Mouse (Mus musculus) left cerebral cortex, postnatal 25 days (tissue): ENCODE data around the gene Nos2. TPM values are rescaled to one million over a fixed set of nuclear protein-coding genes. Genes with fewer than 3 reads are reported as not detected.
"Not testable (repeated sequence)": the region's sequence is repeated elsewhere in the genome, so short reads cannot be mapped to it uniquely, and the experiment has no call there.

Experiments used
- DNase-seq, 2 experiments: peaks; one replicate each; pipeline ENCODE4 v3.0.0; 2022; ENCODE audit warnings: low spot score in 2 of 2, mixed read lengths in 1 of 2
- intact Hi-C: fragments of 180-260 bp; cut with DNase I; formaldehyde crosslinking; loops from one replicate; pipeline ENCODE4 v1.15.1; 2025
- total RNA-seq, 2 experiments: library from RNA; stranded (reverse); gene quantifications; 2 replicates each; pipeline ENCODE4 v1.2.3; 2021

The Nos2 gene
- total RNA-seq, 2 experiments from 2014 or later, result 0.48 to 0.66 TPM

GRCm38 (mm10) chr11:78984483-78985177 lies 64.0 kb downstream of the Nos2 start, which contains the start of gene Lgals9:
Gene Lgals9, minus strand, starts transcription at chr11:78984946.
- intact Hi-C loops, result no loop called here
- peak in 1 of 2 experiments; percentile 57 for DNase-seq

GRCm38 (mm10) chr11:78985505-78985904 lies 64.9 kb downstream of the Nos2 start:
- DNase-seq, result no peak
- intact Hi-C loops, result no loop called here

GRCm38 (mm10) chr11:78986311-78987002 lies 65.9 kb downstream of the Nos2 start:
- DNase-seq, result no peak
- intact Hi-C loops, result no loop called here

DNA sequence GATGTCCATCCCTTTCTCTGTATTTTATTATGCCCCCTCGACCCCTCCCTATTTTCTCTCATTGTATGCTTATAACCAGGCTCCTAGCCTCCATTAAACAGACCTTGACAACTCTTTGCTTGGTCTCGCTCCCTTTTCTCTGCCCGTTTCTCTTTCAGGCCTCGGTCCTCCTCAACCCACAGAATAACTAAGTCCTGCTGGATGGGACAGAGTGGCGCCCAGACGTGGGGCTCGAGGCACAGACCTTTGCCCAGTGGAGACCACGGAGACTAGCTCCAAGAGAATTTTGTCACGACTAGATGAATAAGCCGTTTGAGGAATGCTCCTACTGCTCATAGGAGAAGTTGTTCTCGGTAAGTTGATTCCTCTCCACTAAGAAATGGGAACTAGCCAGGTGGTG lies 68.6 kb downstream of the Nos2 start:
- DNase-seq, intact Hi-C loops: not testable (repeated sequence)

- intact Hi-C loops, result no loop called here
- DNase-seq, result no peak
Measured at GRCm38 (mm10) chr11:78990096-78990495, 69.5 kb downstream of the Nos2 start.

GRCm38 (mm10) chr11:78990875-78991543 lies 70.4 kb downstream of the Nos2 start:
- intact Hi-C loops, DNase-seq: not testable (repeated sequence)

DNA sequence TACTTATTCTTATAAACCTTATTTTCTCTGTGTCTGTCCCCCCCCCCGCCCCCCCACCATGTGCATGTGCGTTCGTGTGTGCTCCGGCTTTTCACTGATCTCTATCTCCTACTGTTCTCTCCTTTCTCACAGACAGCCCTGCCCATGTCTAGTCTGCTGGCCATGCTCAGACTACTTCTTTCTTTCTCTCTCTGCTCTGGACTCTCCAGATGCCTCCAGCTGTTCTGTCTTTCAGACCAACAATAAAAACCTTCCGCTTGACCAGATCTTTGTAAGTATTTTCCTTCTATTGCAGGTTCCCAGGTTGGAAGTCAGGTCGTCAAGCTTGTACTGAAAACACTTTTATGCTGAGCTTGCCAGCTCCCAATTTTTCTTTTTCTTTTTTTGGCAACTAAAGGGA lies 78.5 kb downstream of the Nos2 start:
- no peak for DNase-seq
- intact Hi-C loops, result no loop called here

GRCm38 (mm10) chr11:79001871-79002270 lies 81.3 kb downstream of the Nos2 start:
- intact Hi-C loops, result no loop called here
- no peak for DNase-seq

DNA sequence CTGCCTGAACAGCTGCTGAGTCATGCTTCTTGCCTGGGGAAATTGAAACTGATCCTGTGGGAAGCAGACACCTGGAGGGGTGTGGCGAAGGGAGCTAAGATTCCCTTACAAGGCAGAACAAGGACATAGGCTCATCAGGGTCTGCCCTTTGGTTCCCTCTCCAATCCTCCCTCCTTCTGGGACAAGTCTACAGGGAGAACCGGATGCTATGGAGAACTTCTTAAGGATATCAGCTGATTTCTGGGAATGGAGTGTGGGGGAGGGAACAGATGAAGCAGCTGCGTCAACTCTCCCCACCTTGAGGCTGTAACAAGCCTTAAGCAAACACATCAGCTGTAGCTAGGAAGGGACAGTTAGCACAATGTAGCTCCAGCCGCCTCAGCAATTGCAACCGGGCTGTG lies 82.0 kb downstream of the Nos2 start:
- no peak for DNase-seq
- intact Hi-C loops, result no loop called here

DNA sequence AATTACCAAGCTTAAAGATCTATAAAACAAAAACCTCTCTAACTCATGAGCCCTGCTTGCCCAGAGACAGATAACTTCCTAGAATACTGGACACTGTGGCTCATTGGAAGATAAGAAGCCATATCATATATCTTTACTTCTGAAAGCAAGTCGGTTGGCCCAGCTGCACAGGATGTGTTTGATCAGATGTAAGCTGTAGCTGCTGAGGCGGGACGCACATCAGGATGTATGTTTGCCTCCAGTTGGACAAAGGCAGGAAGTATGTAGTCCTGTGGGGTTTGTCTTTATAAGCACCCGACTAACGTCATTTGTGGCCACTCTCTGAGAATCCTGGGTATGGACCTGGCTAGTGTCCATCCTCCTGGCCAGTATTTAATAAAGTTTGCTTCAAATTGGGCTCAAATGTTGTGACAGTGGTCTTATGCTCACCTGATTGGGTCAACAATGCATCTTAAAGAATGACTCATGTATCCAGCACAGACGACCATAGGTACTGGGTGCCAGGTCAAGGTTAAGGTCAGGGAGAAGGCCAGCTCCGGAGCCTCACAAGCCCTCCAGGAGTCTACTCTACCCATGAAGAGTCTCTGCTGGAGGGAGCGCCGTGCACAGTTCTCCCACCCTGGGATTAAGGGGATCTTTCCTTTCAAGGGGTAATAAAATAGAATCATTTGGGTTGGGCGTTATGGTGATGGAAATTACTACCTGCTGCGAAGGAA lies 82.6 kb downstream of the Nos2 start:
- DNase-seq, result no peak
- intact Hi-C loops, result no loop called here

- intact Hi-C loops, result no loop called here
- DNase-seq, result no peak
Measured at GRCm38 (mm10) chr11:79003769-79004638, 83.4 kb downstream of the Nos2 start.

DNA sequence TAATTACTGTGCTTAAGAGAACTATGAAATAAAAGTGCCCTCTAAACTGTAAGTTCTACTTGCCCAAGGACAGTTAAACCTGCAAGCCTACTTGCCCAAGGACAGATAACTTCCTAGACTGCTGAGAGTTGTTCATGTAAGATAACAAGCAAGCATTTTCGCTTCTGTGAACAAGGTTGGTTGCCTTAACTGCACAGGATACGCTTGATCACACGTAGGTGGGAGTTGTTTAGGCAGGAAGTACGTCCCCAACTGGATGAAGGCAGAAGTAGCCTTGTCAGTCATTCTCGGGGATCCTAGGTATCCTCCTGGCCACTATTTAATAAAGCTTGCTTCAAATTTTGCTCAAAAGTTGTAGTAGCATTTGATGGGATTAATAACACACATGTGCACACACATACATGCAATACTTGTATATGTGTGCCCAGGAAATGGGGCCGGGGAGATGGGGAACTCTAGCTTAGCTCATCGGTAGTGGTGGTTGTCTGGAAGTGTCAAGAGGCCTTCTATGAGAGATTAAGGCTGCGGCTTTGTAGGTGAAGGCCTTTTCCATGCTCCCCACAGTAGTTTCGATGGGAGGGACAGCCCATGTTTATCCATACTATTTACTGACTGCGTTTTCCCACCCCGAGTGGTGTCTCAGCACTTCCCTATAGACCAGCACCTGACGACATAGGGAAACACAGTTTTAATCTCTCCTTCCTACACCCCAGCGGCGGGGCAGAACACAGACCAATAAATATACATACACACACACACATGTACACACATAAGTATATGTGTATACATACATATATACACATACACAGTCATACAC lies 85.2 kb downstream of the Nos2 start:
- intact Hi-C loops, result no loop called here
- DNase-seq, result no peak

GRCm38 (mm10) chr11:79006417-79006816 lies 85.8 kb downstream of the Nos2 start:
- no peak for DNase-seq
- intact Hi-C loops, result no loop called here

GRCm38 (mm10) chr11:79007356-79007755 lies 86.8 kb downstream of the Nos2 start:
- DNase-seq, intact Hi-C loops: not testable (repeated sequence)

DNA sequence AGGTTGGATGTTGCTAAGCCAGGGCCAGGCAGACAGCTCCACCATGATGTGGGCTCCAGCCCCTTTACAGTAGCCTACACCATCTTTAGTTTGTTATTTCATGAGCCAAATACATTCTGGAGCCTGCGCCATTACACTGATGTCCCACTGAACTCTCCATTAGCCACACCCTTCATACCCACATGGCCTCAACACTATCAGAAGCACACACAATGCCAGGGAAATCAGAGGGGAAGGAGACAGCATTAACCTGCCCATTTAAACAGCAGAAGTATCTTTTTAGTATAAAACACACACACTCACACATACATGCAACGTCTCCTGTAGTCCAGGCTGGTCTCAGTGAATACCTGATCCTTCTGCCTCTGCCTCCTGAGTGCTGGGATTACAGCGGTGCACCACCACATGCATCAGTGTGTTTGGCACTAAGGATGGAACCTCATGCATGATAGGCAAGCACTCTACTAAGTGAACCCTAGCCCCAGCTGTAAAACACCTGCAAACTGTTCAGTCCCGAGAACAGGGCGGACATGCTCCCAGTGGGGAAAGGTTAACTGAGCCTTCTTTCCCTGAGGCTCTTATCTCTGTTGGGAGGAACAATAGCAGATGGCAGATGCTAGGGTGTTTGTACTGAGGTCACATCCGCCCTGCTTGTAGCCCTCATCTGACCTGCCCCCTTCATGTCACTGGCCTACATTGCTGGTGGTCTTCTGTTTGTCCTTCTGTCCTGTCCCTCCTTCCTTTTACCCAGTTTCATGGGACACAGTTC lies 87.6 kb downstream of the Nos2 start:
- DNase-seq, result no peak
- intact Hi-C loops, result no loop called here

DNA sequence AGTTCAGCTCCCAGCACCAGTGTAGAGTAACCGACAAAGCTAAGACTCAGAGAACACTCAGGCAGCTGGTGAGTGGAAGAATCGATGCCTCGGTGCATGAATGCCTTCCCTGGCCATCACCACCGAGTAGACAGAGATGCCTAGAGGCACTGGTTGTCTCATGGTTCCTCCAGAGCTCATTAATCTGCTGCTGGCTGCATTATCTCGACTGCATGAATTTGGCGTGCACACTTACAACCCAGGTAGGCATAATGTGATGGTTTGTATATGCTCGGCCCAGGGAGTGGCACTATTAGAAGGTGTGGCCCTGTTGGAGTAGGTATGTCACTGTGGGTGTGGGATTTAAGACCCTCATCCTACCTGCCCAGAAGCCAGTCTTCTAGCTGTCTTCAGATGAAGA lies 88.3 kb downstream of the Nos2 start:
- DNase-seq, result no peak
- intact Hi-C loops, result no loop called here
